Comparison of ENCODE assay signal across 20 mouse cellular contexts in the genomic region with DNA sequence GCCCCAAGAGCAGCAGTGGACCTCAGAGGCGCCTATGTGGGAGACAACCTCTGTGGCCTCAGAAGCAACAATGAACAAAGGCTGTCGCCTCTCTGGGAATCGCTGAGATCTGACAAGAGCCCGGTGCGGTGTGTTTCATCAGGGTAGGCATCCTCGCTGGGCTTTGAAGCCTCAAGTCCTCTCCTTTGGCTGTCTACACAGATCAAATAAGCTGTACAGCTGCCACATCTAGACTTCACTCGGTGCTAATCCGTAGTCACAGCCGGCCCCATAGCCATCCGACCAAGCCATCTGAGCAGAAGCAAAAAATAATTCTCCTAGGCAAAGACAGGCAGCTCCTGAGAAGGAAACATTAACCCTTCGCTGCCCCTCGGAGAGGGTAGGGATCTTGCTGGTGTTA. TPM values are rescaled to one million over a fixed set of nuclear protein-coding genes. Genes with fewer than 3 reads are reported as not detected.
DNase-seq lines count a peak whose midpoint lies in the region; ATAC-seq lines count a peak whose summit lies in the region.
"Had no signal": no experiment of that assay in that cellular context is flagged by ENCODE, and none has a peak within 500 bp of the region (broad histone marks: within the 10 kb centered on the region; RNA-seq: fewer than 3 reads in every experiment).

No protein-coding gene starts in this region.

- peaks cover 42% of the 10 kb centered on the region for H3K4me1 ChIP-seq in hindbrain, embryonic 10.5 days (replicated peaks)
- peaks cover 35% of the 10 kb centered on the region for H3K4me1 ChIP-seq in midbrain, embryonic 13.5 days (replicated peaks)

- no peak overlapping the region for H3K4me3 ChIP-seq in hindbrain, embryonic 10.5 days
- peak overlapping the region; percentile 16 for H3K4me3 ChIP-seq in midbrain, embryonic 13.5 days (replicated peaks)
- H3K4me3 ChIP-seq: heart, adult 2 months; liver, embryonic 15.5 days; myocyte had no signal

- H3K36me3 ChIP-seq in hindbrain, embryonic 10.5 days: peaks cover 7% of the 10 kb centered on the region
- peaks cover 2% of the 10 kb centered on the region for H3K36me3 ChIP-seq in midbrain, embryonic 13.5 days

- peak; percentile 25 for DNase-seq in thymus, postnatal 25 days
- no peak for DNase-seq in thymus, postnatal 4 days
- DNase-seq in hindbrain, embryonic 10.5 days (ENCODE audit: low spot score): no peak
- no peak for DNase-seq in urinary bladder, postnatal 10 days (ENCODE audit: low spot score)
- DNase-seq in layer of hippocampus, postnatal 10 days (ENCODE audit: low spot score in 2 of 2): no peak
- DNase-seq in embryo, embryonic 11 days: no peak
- no peak for DNase-seq in urinary bladder, postnatal 4 days (ENCODE audit: low spot score in 2 of 2)
- DNase-seq: adrenal gland, adult 2 months; cerebellum, postnatal 36 days; heart, adult 2 months; kidney, adult 8-10 months; layer of hippocampus, adult 9-11 months; left cerebral cortex, postnatal 4 days; lung, postnatal 4 days; right cerebral cortex, postnatal 25 days had no signal

- peak overlapping the region; percentile 99 for H3K27ac ChIP-seq in hindbrain, embryonic 10.5 days
- peak overlapping the region; percentile 99 for H3K27ac ChIP-seq in midbrain, embryonic 13.5 days
- H3K27ac ChIP-seq: heart, adult 2 months; liver, embryonic 15.5 days had no signal

- 0 out of 2 replicates have a peak, but pooled peaks cover 3% of the 10 kb centered on the region for H3K9me3 ChIP-seq in hindbrain, embryonic 10.5 days
- no peaks in the 10 kb centered on the region for H3K9me3 ChIP-seq in midbrain, embryonic 13.5 days
- H3K9me3 ChIP-seq: liver, embryonic 15.5 days had no signal

- 35% methylated on average over 12 of the region's 12 CpGs for WGBS in hindbrain, embryonic 10.5 days
- WGBS in midbrain, embryonic 13.5 days: 20% methylated on average over 12 of the region's 12 CpGs

- H3K27me3 ChIP-seq in hindbrain, embryonic 10.5 days (ENCODE audit: insufficient read depth, poor library complexity, severe bottlenecking): peaks cover 28% of the 10 kb centered on the region
- no peaks in the 10 kb centered on the region for H3K27me3 ChIP-seq in midbrain, embryonic 13.5 days
- H3K27me3 ChIP-seq: liver, embryonic 15.5 days had no signal

- peak overlapping the region; percentile 85 for H3K4me2 ChIP-seq in midbrain, embryonic 13.5 days (replicated peaks)
- H3K4me2 ChIP-seq: liver, embryonic 15.5 days had no signal

- H3K9ac ChIP-seq in midbrain, embryonic 13.5 days (replicated peaks): peak overlapping the region; percentile 52
- H3K9ac ChIP-seq: liver, embryonic 15.5 days had no signal

- ATAC-seq in midbrain, embryonic 13.5 days: no peak
- ATAC-seq: CD4-positive, CD25-positive, alpha-beta regulatory T cell, adult 4 months had no signal

RNA-seq across cellular contexts. Expression of a gene that starts 2.3 kb away (rescaled TPM):
- polyA plus RNA-seq in hindbrain, embryonic 10.5 days (2016; fragmentation: Nextera tagmentation; extraction: Ambion mirVana): 2,849 and 3,914 TPM in 2 replicates
- 7,568 and 8,132 TPM in 2 replicates for polyA plus RNA-seq in midbrain, embryonic 13.5 days (2015; fragmentation: Nextera tagmentation; extraction: Ambion mirVana)
- 1,000 to 10,000 TPM; 1,050 to 1,137 TPM for total RNA-seq in layer of hippocampus, postnatal 10 days (2021)

RNA-seq across cellular contexts. Expression of a gene that starts 30.7 kb away (rescaled TPM):
- 3.1 and 4.3 TPM in 2 replicates for polyA plus RNA-seq in hindbrain, embryonic 10.5 days (2016; fragmentation: Nextera tagmentation; extraction: Ambion mirVana)
- 10.8 and 12.8 TPM in 2 replicates for polyA plus RNA-seq in midbrain, embryonic 13.5 days (2015; fragmentation: Nextera tagmentation; extraction: Ambion mirVana)
- total RNA-seq in layer of hippocampus, postnatal 10 days (2021): 10 to 100 TPM; 50.0 to 51.9 TPM

RNA-seq across cellular contexts. Expression of a gene that starts 45.0 kb away (rescaled TPM):
- 19.3 and 25.9 TPM in 2 replicates for polyA plus RNA-seq in hindbrain, embryonic 10.5 days (2016; fragmentation: Nextera tagmentation; extraction: Ambion mirVana)
- 3.9 and 4.4 TPM in 2 replicates for polyA plus RNA-seq in midbrain, embryonic 13.5 days (2015; fragmentation: Nextera tagmentation; extraction: Ambion mirVana)
- under 1 TPM; 0.48 to 0.78 TPM for total RNA-seq in layer of hippocampus, postnatal 10 days (2021)
- total RNA-seq: gastrocnemius, adult 18-20 months had no signal
- polyA plus RNA-seq: heart, adult 2 months had no signal
